Mouse (Mus musculus) hindbrain, embryonic 12.5 days (tissue): Measurements from ENCODE around the gene Ppp1r3a. TPM values are rescaled to one million over a fixed set of nuclear protein-coding genes. Genes with fewer than 3 reads are reported as not detected.

ENCODE experiments used
- ATAC-seq: fragments of 200-750 bp; cut with Nextera tagmentation; 2 replicates; pipeline ENCODE4 v1.8.0; 2017; ENCODE audit warnings: moderate TSS enrichment; ENCODE audit not compliant: low FRiP score
- H3K27ac ChIP-seq: fragments of 300-500 bp; sonication (generic); 2 replicates; pipeline ENCODE4 v1.5.1; 2016; ENCODE audit warnings: mild to moderate bottlenecking
- H3K27me3 ChIP-seq: fragments of 300-500 bp; sonication (generic); 2 replicates; pipeline ENCODE4 v1.6.1; 2016; ENCODE audit warnings: mild to moderate bottlenecking
- H3K36me3 ChIP-seq: fragments of 300-500 bp; sonication (generic); 2 replicates; pipeline ENCODE4 v1.6.1; 2016; ENCODE audit warnings: mild to moderate bottlenecking
- H3K4me1 ChIP-seq: fragments of 300-500 bp; sonication (generic); 2 replicates; pipeline ENCODE4 v1.6.1; 2016
- H3K4me2 ChIP-seq: fragments of 300-500 bp; sonication (generic); replicated peaks from 2 replicates; pipeline ENCODE4 v1.6.1; 2016; ENCODE audit warnings: mild to moderate bottlenecking
- H3K4me3 ChIP-seq: fragments of 300-500 bp; sonication (generic); 2 replicates; pipeline ENCODE4 v1.5.1; 2016; ENCODE audit warnings: mild to moderate bottlenecking
- H3K9ac ChIP-seq: fragments of 300-500 bp; sonication (generic); 2 replicates; pipeline ENCODE4 v1.6.1; 2016; ENCODE audit warnings: mild to moderate bottlenecking, moderate library complexity
- H3K9me3 ChIP-seq: fragments of 300-500 bp; sonication (generic); replicated peaks from 2 replicates; pipeline ENCODE4 v1.6.1; 2016; ENCODE audit warnings: mild to moderate bottlenecking
- WGBS: fragments of 180-500 bp; shearing (Covaris S2); methylation state at CpG from one replicate; pipeline ENCODE4 v1.1.7; 2016; 5-methylcytosine and 5-hydroxymethylcytosine counted together
- polyA plus RNA-seq: library from polyadenylated mRNA; unstranded; fragments of >200 nt; fragmentation: Nextera tagmentation; extraction: Ambion mirVana; gene quantifications from 2 replicates; pipeline ENCODE4 v1.2.1, GENCODE M21; 2016

The Ppp1r3a gene
- polyA plus RNA-seq, result 0.08 TPM in 1 of 2 replicates, not detected in the other

GRCm38 (mm10) chr6:14754901-14755591, at the start of gene Ppp1r3a:
Gene Ppp1r3a (minus strand): TSS chr6:14755274.
- H3K9ac ChIP-seq, result no peak within 1 kb of the TSS
- no peak for ATAC-seq
- H3K4me3 ChIP-seq, result no peak within 1 kb of the TSS
- no peaks in the 10 kb centered on the region for H3K36me3 ChIP-seq
- H3K27ac ChIP-seq, result no peak within 1 kb of the TSS
- no peaks in the 10 kb centered on the region for H3K9me3 ChIP-seq
- no peaks in the 10 kb centered on the region for H3K27me3 ChIP-seq
- no peaks in the 10 kb centered on the region for H3K4me1 ChIP-seq
- H3K4me2 ChIP-seq, result no peak within 1 kb of the TSS
- 87% methylated on average over 7 of the region's 7 CpGs for WGBS

GRCm38 (mm10) chr6:14787157-14787938, 32.3 kb upstream of the Ppp1r3a start:
- Histone ChIP-seq H3K9ac (no peak overlapping the region), H3K27me3 (no peaks in the 10 kb centered on the region), H3K36me3 (no peaks in the 10 kb centered on the region), H3K4me1 (no peaks in the 10 kb centered on the region), H3K27ac (no peak overlapping the region), H3K4me3 (no peak overlapping the region), H3K9me3 (no peaks in the 10 kb centered on the region), H3K4me2 (no peak overlapping the region)
- 88% methylated on average over 1 of the region's 1 CpGs for WGBS
- ATAC-seq, result no peak

GRCm38 (mm10) chr6:14777920-14778319, 22.8 kb upstream of the Ppp1r3a start:
- ATAC-seq, result no peak
- Histone ChIP-seq H3K27me3 (no peaks in the 10 kb centered on the region), H3K4me2 (no peak overlapping the region), H3K4me1 (no peaks in the 10 kb centered on the region), H3K9me3 (no peaks in the 10 kb centered on the region), H3K4me3 (no peak overlapping the region), H3K9ac (no peak overlapping the region), H3K27ac (no peak overlapping the region), H3K36me3 (no peaks in the 10 kb centered on the region)
- 91% methylated on average over 4 of the region's 4 CpGs for WGBS

GRCm38 (mm10) chr6:14771717-14772116, 16.6 kb upstream of the Ppp1r3a start:
- 63% methylated on average over 2 of the region's 2 CpGs for WGBS
- no peaks in the 10 kb centered on the region for H3K36me3 ChIP-seq
- ATAC-seq, result no peak
- no peak overlapping the region for H3K27ac ChIP-seq
- H3K4me3 ChIP-seq, result no peak overlapping the region
- H3K9ac ChIP-seq, result no peak overlapping the region
- H3K4me1 ChIP-seq, result no peaks in the 10 kb centered on the region
- H3K4me2 ChIP-seq, result no peak overlapping the region
- H3K9me3 ChIP-seq, result no peaks in the 10 kb centered on the region
- no peaks in the 10 kb centered on the region for H3K27me3 ChIP-seq

GRCm38 (mm10) chr6:14757486-14757885, 2.4 kb upstream of the Ppp1r3a start:
- no peaks in the 10 kb centered on the region for H3K27me3 ChIP-seq
- no peaks in the 10 kb centered on the region for H3K4me1 ChIP-seq
- H3K9ac ChIP-seq, result no peak overlapping the region
- no peaks in the 10 kb centered on the region for H3K9me3 ChIP-seq
- no peaks in the 10 kb centered on the region for H3K36me3 ChIP-seq
- no peak overlapping the region for H3K4me2 ChIP-seq
- H3K27ac ChIP-seq, result no peak overlapping the region
- no peak for ATAC-seq
- no peak overlapping the region for H3K4me3 ChIP-seq
- WGBS, result 87% methylated on average over 3 of the region's 3 CpGs

- H3K4me3 ChIP-seq, result no peak overlapping the region
- WGBS, result 81% methylated on average over 4 of the region's 4 CpGs
- ATAC-seq, result no peak
- no peaks in the 10 kb centered on the region for H3K9me3 ChIP-seq
- H3K9ac ChIP-seq, result no peak overlapping the region
- no peaks in the 10 kb centered on the region for H3K36me3 ChIP-seq
- no peak overlapping the region for H3K4me2 ChIP-seq
- no peaks in the 10 kb centered on the region for H3K4me1 ChIP-seq
- no peaks in the 10 kb centered on the region for H3K27me3 ChIP-seq
- H3K27ac ChIP-seq, result no peak overlapping the region
Observed at GRCm38 (mm10) chr6:14753512-14753911, 1.6 kb downstream of the Ppp1r3a start.

GRCm38 (mm10) chr6:14752211-14752610, 2.9 kb downstream of the Ppp1r3a start:
- no peaks in the 10 kb centered on the region for H3K4me1 ChIP-seq
- no peaks in the 10 kb centered on the region for H3K9me3 ChIP-seq
- H3K36me3 ChIP-seq, result no peaks in the 10 kb centered on the region
- 60% methylated on average over 1 of the region's 1 CpGs for WGBS
- H3K27ac ChIP-seq, result no peak overlapping the region
- H3K9ac ChIP-seq, result no peak overlapping the region
- no peaks in the 10 kb centered on the region for H3K27me3 ChIP-seq
- H3K4me3 ChIP-seq, result no peak overlapping the region
- no peak for ATAC-seq
- H3K4me2 ChIP-seq, result no peak overlapping the region

GRCm38 (mm10) chr6:14747000-14747399, 8.1 kb downstream of the Ppp1r3a start:
- Histone ChIP-seq H3K4me1 (no peaks in the 10 kb centered on the region), H3K36me3 (no peaks in the 10 kb centered on the region), H3K27me3 (no peaks in the 10 kb centered on the region), H3K4me3 (no peak overlapping the region), H3K27ac (no peak overlapping the region), H3K9me3 (no peaks in the 10 kb centered on the region), H3K4me2 (no peak overlapping the region), H3K9ac (no peak overlapping the region)
- WGBS, result 80% methylated on average over 2 of the region's 2 CpGs
- no peak for ATAC-seq

GRCm38 (mm10) chr6:14736017-14736416, 19.1 kb downstream of the Ppp1r3a start:
- Histone ChIP-seq H3K4me3 (no peak overlapping the region), H3K9me3 (no peaks in the 10 kb centered on the region), H3K27me3 (no peaks in the 10 kb centered on the region), H3K4me2 (no peak overlapping the region), H3K4me1 (no peaks in the 10 kb centered on the region), H3K27ac (no peak overlapping the region), H3K36me3 (no peaks in the 10 kb centered on the region), H3K9ac (no peak overlapping the region)
- 73% methylated on average over 2 of the region's 2 CpGs for WGBS
- ATAC-seq, result no peak

GRCm38 (mm10) chr6:14731011-14731410, 24.1 kb downstream of the Ppp1r3a start:
- H3K36me3 ChIP-seq, result no peaks in the 10 kb centered on the region
- no peaks in the 10 kb centered on the region for H3K27me3 ChIP-seq
- no peak for ATAC-seq
- no peak overlapping the region for H3K9ac ChIP-seq
- no peak overlapping the region for H3K4me3 ChIP-seq
- H3K4me1 ChIP-seq, result no peaks in the 10 kb centered on the region
- H3K9me3 ChIP-seq, result no peaks in the 10 kb centered on the region
- H3K4me2 ChIP-seq, result no peak overlapping the region
- 80% methylated on average over 5 of the region's 5 CpGs for WGBS
- H3K27ac ChIP-seq, result no peak overlapping the region

GRCm38 (mm10) chr6:14720772-14721414, 34.2 kb downstream of the Ppp1r3a start:
- Histone ChIP-seq H3K27ac (no peak overlapping the region), H3K36me3 (no peaks in the 10 kb centered on the region), H3K27me3 (no peaks in the 10 kb centered on the region), H3K4me2 (no peak overlapping the region), H3K4me1 (no peaks in the 10 kb centered on the region), H3K4me3 (no peak overlapping the region), H3K9ac (no peak overlapping the region), H3K9me3 (no peaks in the 10 kb centered on the region)
- ATAC-seq, result no peak
- WGBS, result 75% methylated on average over 4 of the region's 4 CpGs

GRCm38 (mm10) chr6:14720110-14720771, 34.8 kb downstream of the Ppp1r3a start:
- ATAC-seq, result peak; percentile 63; the same call in 1 of the 2 replicates
- H3K4me2 ChIP-seq, result no peak overlapping the region
- no peaks in the 10 kb centered on the region for H3K9me3 ChIP-seq
- no peaks in the 10 kb centered on the region for H3K4me1 ChIP-seq
- H3K4me3 ChIP-seq, result no peak overlapping the region
- H3K27me3 ChIP-seq, result no peaks in the 10 kb centered on the region
- no peak overlapping the region for H3K27ac ChIP-seq
- H3K9ac ChIP-seq, result no peak overlapping the region
- WGBS, result 50% methylated on average over 6 of the region's 6 CpGs
- H3K36me3 ChIP-seq, result no peaks in the 10 kb centered on the region
